Mouse (Mus musculus) lung, postnatal 14 days (tissue): ENCODE data around the gene Satb2.

Experiments used
- DNase-seq: peaks from one replicate; pipeline ENCODE4 v3.0.0; 2021

Gene Satb2

DNA sequence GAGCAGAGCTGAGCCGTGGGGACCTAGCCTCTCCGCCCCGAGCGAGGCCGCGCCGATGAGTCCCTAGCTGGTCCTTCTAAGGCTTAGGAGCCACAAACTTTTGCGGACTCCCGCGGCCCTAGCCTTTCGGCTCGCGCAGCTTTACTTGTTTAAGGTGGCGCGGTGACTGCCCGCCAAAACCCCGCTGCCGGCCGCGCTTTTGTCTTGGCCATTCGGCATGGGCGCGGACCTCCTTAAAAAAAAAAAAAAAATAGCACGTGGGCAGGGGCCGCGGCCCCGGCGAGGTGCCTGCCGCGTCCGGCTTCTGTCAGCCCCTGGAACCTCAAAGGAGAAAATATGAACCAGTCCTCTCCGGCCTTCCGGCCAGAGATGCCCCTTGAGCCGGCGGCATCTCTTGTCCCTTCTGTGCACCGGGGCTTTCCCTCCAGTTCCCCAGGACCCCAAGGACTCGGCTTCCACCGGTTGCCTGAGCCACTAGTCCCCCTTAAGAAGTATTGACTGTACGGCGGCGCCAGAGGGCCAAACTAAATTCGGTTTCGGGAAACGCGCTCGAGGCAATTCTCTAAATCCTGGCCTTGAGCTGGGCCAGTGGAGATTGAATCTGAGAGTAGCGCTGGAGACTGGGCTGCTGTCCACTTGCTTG lies 5.4 kb downstream of the Satb2 start:
- peak; percentile 97 for DNase-seq

GRCm38 (mm10) chr1:56972251-56972949 lies 6.0 kb downstream of the Satb2 start:
- DNase-seq: peak; percentile 56

DNA sequence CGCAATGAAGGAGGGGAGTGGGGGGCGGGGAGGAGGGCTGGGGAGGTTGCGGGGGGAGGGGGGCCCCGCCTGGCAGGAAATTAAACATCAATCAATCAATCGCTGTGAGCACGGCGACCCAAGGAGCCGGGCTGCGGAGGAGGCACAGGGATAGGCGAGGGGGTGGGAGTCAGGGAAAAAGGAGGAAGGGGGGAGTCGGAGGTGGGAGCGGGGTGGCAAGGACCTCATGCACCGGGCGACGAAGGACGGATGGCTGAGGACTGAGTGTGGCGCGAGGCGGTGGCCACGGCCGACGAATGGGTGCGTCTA lies 6.6 kb downstream of the Satb2 start:
- DNase-seq: no peak

DNA sequence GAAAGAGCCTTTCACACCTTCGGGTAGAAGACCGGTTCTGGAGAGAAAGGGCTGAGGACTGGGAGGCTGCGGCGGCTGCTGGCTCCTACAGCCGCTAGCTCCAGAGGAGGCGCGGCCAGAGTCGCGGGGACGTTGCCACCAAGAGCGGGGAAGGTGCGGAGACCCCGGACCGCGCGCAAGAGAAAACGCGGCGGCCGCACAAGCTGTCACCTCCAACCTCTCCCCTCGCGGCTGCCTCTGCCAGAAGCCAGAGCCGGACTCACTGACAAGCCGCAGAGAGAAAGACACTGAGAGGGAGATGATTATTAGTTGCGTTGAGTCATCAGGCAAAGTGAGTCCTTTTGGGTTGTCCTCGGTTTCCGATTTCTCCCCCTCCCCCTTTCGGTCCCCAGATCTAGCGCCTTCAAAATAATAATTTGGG lies 7.0 kb downstream of the Satb2 start:
- no peak for DNase-seq

DNA sequence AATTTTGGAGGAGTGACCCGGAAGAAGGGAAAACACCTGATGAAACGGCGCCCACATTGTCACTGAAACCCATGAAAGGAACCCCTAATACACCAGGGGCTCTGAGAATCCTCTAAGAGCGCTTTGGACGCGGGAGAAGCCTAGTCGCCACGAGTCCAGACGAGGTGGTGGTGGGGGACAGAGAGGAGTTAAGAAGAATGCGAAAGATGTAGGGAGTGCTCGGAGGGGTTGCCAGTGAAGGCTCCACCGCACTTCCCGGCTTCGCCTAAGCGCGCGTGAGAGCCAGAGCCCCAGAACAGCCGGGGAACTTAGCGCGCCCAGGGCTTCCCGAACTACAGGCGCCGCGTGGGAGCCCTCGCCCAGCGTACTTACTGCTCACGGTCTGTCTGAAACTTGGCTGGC lies 7.7 kb downstream of the Satb2 start:
- DNase-seq: no peak

DNA sequence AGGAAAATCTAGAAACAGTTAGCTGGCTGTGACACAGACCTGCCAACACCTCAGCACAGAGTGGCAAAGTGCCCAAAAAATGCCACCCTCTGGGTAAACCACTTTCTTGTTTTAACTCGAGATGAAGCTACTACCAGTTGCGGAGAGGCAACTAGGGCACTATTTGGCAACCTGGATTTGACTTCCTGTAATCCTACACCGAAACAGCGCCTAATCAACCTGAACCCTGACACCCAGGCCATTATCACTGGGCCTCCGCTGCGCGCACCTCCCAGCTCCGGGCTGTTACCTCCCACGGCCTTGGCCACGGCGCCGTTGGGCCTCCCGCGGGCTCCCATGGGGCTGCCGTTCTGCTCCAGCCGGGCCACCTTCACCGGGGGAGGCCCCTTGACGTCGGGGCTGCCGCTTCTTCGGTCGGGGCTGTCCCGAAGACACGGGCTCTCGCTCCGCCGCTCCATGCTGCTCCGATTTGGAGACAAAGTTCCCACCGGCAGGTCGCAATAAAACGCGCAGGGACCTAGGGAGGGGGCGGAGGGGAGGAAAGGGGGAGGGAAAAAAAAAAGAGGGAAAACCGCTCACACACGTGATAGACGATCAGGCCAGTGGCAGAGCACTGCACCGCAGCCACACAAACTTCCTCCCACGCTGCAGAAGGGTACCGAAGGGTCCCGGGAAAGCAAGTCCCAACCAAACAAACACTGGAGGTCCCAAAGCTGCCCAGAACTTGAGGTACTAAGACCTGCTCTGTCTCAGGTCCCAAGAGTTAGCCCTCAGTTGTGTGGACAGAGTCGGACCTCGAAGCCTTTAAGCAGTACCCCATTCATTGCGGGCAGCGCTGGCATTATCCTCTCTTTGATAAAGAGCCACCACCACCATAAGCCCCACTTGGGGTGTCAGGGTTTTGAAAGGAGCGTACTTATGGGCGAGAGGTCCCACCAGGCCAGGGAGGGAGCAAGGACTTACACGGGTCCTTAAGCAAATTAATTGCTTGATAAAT lies 8.8 kb downstream of the Satb2 start:
- no peak for DNase-seq

GRCm38 (mm10) chr1:56965879-56966579 lies 12.4 kb downstream of the Satb2 start:
- DNase-seq: no peak

- no peak for DNase-seq
These were observed 14.0 kb downstream of the Satb2 start for GRCm38 (mm10) chr1:56964493-56964892.

DNA sequence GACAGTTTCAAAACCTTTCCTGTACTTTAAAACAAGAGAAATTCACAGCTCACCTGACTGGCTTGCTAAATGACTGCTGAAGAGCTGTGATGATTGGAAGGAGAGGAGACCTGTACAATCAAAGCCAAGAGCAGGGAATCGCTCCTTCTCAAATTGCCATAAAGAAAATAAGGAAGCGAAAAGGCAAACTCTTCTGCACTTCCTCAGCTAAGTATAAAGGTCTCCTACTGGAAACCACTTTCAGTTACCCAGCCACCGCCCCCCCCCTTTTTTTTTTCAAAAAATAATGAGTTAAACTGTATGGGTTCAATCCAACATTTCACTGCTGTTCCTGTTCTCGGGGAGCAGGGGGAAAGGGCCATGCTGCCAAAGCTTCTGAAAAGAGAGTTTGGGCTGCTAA lies 15.2 kb downstream of the Satb2 start:
- no peak for DNase-seq

GRCm38 (mm10) chr1:56958996-56959395 lies 19.5 kb downstream of the Satb2 start:
- DNase-seq: no peak

DNA sequence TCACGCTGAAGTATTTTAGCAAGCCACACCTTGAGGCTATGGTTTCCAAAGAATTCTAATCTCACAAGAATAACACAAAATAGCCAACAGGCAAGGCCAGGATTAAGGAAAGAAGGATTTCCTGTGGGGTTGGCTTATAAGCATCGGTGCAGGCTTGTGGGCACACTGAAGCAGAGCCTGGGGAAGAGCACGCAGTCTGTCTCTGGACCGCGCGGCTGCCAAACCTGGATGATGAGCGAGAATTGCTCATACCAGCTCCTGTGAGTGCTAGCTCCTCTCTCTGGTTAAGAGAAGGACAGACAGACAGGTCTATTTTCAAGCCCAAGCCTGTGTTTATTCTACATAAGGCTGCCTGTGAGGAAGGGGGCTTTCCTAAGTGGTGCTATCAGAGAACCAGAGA lies 20.5 kb downstream of the Satb2 start:
- no peak for DNase-seq

DNA sequence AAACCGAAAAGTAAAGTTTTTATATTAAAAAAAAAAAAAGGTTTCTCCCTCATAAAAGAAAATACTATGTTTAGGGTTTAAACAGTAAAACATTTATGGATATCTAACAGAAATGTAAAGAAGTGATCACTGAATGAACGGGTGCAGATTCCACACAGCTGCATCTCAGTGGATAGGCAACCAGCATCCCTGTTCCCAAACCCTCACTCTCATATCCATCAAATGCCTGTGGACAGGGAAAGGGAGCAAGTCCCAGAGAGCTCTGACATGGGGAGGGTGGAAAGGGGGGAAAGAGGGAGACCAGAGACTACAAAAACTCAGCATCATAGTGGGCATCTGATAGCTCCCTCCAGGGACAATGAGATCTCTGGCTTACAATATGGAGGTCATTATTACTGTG lies 21.6 kb downstream of the Satb2 start:
- DNase-seq: no peak

- DNase-seq: no peak
These were observed 22.7 kb downstream of the Satb2 start for GRCm38 (mm10) chr1:56955739-56956085.

- DNase-seq: no peak
These were observed 23.3 kb downstream of the Satb2 start for GRCm38 (mm10) chr1:56955055-56955738.

DNA sequence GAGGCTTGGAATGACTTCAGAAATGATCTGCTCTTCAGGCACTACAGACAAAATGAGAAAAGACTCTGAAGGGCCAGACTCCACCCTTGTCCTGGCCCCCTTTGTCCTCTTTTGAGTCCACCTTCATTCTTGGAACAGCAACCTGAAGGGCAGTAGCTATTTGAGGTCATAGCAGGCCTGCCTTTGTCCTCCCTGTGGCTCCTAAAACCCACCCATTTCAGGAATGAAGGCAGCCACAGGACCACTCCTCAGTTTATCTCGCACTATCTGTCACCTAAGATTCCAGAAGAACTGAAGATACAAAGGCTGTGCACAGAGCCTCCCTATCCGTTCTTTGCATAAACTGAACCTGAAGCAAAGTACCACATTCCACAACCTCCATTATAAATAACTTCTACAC lies 24.9 kb downstream of the Satb2 start:
- no peak for DNase-seq

DNA sequence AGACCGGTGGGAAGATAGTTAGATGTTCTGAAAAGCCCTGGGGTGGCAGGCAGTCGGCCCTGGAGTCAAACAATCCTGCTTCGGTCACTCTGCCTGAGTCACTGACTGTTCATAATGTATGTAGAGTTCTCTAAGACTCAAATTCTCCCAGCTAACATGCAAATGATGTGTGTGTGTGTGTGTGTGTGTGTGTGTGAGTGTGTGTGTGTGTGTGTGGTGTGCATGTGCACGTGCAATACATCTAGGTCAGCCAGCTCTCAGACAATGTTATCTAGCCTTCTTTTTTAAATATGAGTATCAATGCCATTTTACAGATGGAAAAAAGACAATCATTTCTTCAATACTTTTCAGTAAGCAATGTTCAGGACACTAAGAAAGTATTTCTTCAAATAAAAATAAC lies 26.5 kb downstream of the Satb2 start:
- no peak for DNase-seq

DNA sequence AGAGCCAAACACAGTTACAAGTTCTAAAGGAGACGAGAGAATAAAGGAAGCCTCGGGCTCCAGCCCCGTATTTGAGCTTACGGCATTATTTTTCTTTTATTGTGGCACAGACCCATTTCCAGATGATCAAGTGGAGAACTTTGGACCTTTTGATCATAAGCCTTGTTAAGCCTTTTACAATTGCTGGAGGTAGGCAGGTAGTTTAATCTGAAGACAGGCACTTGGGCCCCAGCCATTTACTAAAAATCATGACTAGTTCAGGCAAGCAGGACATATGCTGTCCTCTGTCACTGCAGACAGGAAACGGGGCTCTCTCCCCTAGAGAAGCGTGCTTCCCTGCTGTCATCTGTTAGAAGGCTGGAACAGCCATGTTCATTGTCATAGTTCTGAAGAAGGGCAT lies 26.9 kb downstream of the Satb2 start:
- DNase-seq: no peak

DNA sequence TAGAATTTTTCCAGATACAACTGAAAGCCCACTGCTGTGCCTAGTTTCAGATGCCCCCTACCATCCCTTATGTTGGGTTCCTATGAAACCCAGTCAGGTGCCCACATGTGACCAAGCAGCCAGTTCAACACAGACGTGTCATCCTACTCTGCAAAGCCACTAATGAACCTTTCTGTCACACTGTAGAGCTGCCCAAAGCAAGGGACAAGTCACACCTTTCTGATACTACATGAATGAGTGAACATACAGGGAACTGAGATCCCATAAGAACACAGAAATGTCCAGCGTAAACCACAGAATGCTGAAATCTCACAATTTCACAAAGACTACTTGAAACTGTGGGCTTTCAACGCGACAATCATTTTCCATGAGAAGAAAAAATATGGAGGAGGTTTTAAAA lies 39.0 kb downstream of the Satb2 start:
- DNase-seq: no peak

DNA sequence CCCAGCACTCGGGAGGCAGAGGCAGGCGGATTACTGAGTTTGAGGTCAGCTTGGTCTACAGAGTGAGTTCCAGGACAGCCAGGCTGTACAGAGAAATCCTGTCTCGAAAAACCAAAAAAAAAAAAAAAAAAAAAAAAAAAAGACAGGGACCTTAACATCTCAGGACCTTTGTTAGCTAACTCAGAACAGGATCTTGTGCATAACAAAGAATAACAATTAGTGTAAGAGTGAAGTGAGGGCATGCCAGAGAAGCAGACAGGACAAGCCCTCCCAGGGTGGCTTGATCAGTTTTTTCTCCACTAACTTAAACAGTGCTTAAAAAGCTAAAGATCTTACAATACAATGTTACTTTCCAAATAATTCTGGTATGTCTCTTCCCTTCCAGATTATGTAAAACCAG lies 40.0 kb downstream of the Satb2 start:
- no peak for DNase-seq

DNA sequence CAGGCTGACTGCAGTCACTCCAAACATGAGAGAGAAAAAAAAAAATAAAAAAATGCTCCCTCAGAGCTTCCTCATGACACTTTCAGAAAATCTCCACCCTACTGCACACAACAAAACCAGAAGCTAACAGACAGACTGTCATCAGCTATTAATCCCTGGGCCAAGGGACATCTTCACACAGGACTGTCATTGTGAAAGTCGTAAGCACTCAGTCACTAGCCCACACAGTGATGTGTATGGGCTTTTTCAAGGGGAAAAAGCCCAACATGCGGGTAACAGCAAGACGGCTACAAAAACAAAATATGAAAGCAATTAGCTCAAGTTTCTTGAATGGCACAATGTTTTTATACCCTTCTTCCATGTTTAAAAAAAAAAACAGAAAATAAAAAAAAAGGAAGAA lies 41.9 kb downstream of the Satb2 start:
- DNase-seq: no peak

- DNase-seq: no peak
These were observed 44.6 kb downstream of the Satb2 start for GRCm38 (mm10) chr1:56933821-56934220.

GRCm38 (mm10) chr1:56930096-56930495 lies 48.4 kb downstream of the Satb2 start:
- DNase-seq: no peak

DNA sequence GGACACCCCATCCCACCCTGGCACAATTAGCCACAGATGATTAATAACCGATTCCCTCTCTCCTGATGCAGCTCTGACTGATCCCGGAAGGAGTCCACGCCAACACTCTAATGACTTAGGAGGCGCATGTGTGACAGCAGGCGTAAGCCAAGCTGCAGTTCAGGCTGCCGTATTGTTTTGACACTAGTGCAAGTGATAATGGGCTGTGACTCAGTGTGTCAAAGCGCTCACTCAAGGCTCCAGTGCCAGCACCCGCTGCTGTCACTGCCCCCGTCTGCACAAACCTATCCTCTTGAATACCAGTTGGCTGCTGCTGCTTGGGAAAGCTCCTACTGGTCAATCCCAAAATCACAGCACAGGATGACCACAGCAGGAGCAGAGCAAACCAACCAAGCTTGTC lies 49.7 kb downstream of the Satb2 start:
- no peak for DNase-seq
